Mouse (Mus musculus) B cell, adult 67 days (primary cell): ENCODE results near the gene Olfr1052. TPM values are rescaled to one million over a fixed set of nuclear protein-coding genes. Genes with fewer than 3 reads are reported as not detected.

Experiments used
- total RNA-seq, 2 experiments: library from RNA; stranded (reverse); gene quantifications; 4 replicates each; pipeline ENCODE4 v1.2.4; 2023

The Olfr1052 gene
- not detected for total RNA-seq

GRCm38 (mm10) chr2:86292155-86292554, at the start of gene Olfr1052:
Gene Olfr1052 (plus strand): TSS chr2:86292455.

GRCm38 (mm10) chr2:86258228-86258627, 34.0 kb upstream of the Olfr1052 start, which contains the start of gene Olfr1049:
Gene Olfr1049 (minus strand): TSS chr2:86258328.

DNA sequence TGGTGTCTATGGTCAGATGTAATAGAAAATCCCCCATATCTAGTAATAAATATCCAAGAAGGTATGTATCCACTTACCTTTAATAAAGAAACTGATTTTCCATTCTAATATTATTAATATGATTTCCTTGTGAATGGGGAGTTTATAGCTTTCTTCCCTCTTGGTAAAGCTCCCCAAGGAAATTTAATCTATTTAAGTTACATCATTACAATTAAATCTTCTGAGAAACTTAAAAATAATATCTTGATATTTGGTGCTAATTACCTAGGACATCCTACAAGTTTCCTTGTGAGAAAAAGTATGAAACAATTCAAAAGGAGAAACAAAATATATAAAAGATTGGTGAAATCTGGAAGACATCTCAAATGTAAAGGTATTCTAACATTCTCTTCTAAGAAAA, 13.3 kb upstream of the Olfr1052 start, which contains the start of gene Olfr1051:
TSS of gene Olfr1051 (minus strand) at position 101 of the 400 bp plus-strand sequence.

GRCm38 (mm10) chr2:86315184-86315583, 22.9 kb downstream of the Olfr1052 start, which contains the start of gene Olfr1053:
Gene Olfr1053 (minus strand): TSS chr2:86315284.

GRCm38 (mm10) chr2:86335333-86335732, 43.1 kb downstream of the Olfr1052 start, which contains the start of gene Olfr1054:
Gene Olfr1054 (minus strand): TSS chr2:86335433.

Other genes starting within 250 kb of the Olfr1052 start
- gene Olfr1034, start 246.6 kb upstream of the Olfr1052 start, total RNA-seq: not detected
- gene Olfr1036, start 218.5 kb upstream of the Olfr1052 start, total RNA-seq: not detected
- not detected for gene Olfr1037, start 205.1 kb upstream of the Olfr1052 start, total RNA-seq
- not detected for gene Olfr1039, start 156.5 kb upstream of the Olfr1052 start, total RNA-seq
- not detected for gene Olfr1040, start 145.7 kb upstream of the Olfr1052 start, total RNA-seq
- not detected for gene Olfr1042, start 130.6 kb upstream of the Olfr1052 start, total RNA-seq
- not detected for gene Olfr1043, start 124.9 kb upstream of the Olfr1052 start, total RNA-seq
- not detected for gene Olfr1044, start 114.6 kb upstream of the Olfr1052 start, total RNA-seq
- gene Olfr52, start 106.8 kb upstream of the Olfr1052 start, total RNA-seq: not detected
- not detected for gene Olfr1045, start 89.4 kb upstream of the Olfr1052 start, total RNA-seq
- gene Olfr1046, start 73.1 kb upstream of the Olfr1052 start, total RNA-seq: not detected
- gene Olfr1047, start 61.1 kb upstream of the Olfr1052 start, total RNA-seq: not detected
- gene Olfr1048, start 52.2 kb upstream of the Olfr1052 start, total RNA-seq: not detected
- gene Olfr1049, start 34.1 kb upstream of the Olfr1052 start, total RNA-seq: not detected
- not detected for gene Olfr1051, start 13.4 kb upstream of the Olfr1052 start, total RNA-seq
- gene Olfr1053, start 22.8 kb downstream of the Olfr1052 start, total RNA-seq: not detected
- gene Olfr1054, start 43.0 kb downstream of the Olfr1052 start, total RNA-seq: not detected
- gene Olfr1055, start 57.8 kb downstream of the Olfr1052 start, total RNA-seq: not detected
- gene Olfr1056, start 70.0 kb downstream of the Olfr1052 start, total RNA-seq: not detected
- gene Olfr1057, start 85.9 kb downstream of the Olfr1052 start, total RNA-seq: not detected
- gene Olfr1058, start 96.1 kb downstream of the Olfr1052 start, total RNA-seq: not detected
- not detected for gene Olfr1061, start 121.6 kb downstream of the Olfr1052 start, total RNA-seq
- not detected for gene Olfr1062, start 134.3 kb downstream of the Olfr1052 start, total RNA-seq
- gene Olfr1065, start 158.1 kb downstream of the Olfr1052 start, total RNA-seq: not detected
- not detected for gene Olfr1066, start 163.8 kb downstream of the Olfr1052 start, total RNA-seq
- gene Olfr228, start 194.9 kb downstream of the Olfr1052 start, total RNA-seq: not detected
- not detected for gene Olfr1076, start 216.0 kb downstream of the Olfr1052 start, total RNA-seq